Mouse (Mus musculus) liver, postnatal 0 days (tissue): Measurements from ENCODE around the gene Proser3.

Experiments used
- CTCF ChIP-seq: sonication (generic); IDR thresholded peaks from 2 replicates; pipeline ENCODE4 v1.5.1; 2016; ENCODE audit warnings: antibody characterized with exemption, low read depth
- EP300 ChIP-seq: IDR thresholded peaks from 2 replicates; pipeline ENCODE4 v1.6.1; 2016; ENCODE audit warnings: antibody characterized with exemption, low read depth, mild to moderate bottlenecking

DNA sequence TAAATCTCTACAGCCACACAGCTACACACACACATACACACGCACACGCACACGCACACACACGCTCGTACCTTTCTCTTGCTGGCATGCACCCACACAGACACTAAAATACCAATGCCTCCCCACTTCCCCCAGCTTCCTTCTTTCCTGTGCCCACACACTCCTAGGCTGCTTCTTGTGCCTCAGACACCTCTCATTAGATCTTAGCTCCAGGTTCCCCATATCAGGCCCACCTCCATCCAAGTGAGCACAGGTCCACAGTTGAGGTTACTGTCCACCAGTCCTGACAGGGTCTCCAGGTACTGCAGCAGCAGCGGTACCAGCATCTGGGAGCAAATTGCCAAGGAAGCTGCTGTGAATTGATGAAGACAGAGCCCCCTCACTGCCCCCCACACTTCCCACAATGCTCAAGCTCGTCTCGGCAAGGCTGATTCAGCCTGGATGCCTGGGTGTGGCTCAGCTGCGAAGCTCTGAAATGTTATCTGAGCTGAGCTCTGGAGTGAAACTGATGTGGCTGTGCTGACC is 20.7 kb downstream of the Proser3 start:
- TF ChIP-seq CTCF (no peak), EP300 (no peak)
